Mouse (Mus musculus): ENCODE data around the gene Atl2.

Atl2 gene

GRCm38 (mm10) chr17:79895911-79896423, at the start of gene Atl2:
Gene Atl2, minus strand, starts transcription at chr17:79896123.
- DNase-seq: peak; percentile 96 to 97

- DNase-seq: no peak
These were observed 48.9 kb upstream of the Atl2 start for GRCm38 (mm10) chr17:79944851-79945250.

DNA sequence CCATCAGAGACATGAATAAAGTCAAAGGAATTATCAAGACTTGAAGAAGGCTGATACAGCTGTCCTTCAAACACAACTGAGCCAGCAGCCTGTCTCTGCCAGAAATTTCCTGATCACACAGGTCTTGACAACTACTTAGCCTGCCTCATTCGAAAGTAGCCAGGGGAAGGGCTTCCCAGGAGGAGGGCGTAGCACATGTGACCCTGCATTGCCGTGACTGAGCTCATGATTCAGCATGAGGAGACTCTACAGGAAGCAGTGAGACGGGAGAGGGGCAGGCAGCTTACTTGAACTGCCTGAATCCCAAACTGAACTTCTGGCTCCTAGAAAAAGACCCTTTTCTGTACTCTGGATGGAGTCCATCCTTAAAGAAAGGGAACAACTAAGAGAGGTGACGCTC, 46.5 kb upstream of the Atl2 start:
- DNase-seq: no peak

GRCm38 (mm10) chr17:79939133-79939532, 43.2 kb upstream of the Atl2 start:
- DNase-seq: no peak

GRCm38 (mm10) chr17:79937921-79938601, 42.1 kb upstream of the Atl2 start:
- DNase-seq: no peak

GRCm38 (mm10) chr17:79934370-79934769, 38.4 kb upstream of the Atl2 start:
- DNase-seq: no peak

- no peak for DNase-seq
These were observed 36.9 kb upstream of the Atl2 start for GRCm38 (mm10) chr17:79932676-79933278.

- no peak for DNase-seq
These were observed 31.2 kb upstream of the Atl2 start for GRCm38 (mm10) chr17:79927110-79927509.

GRCm38 (mm10) chr17:79926486-79926885, 30.6 kb upstream of the Atl2 start:
- no peak for DNase-seq

DNA sequence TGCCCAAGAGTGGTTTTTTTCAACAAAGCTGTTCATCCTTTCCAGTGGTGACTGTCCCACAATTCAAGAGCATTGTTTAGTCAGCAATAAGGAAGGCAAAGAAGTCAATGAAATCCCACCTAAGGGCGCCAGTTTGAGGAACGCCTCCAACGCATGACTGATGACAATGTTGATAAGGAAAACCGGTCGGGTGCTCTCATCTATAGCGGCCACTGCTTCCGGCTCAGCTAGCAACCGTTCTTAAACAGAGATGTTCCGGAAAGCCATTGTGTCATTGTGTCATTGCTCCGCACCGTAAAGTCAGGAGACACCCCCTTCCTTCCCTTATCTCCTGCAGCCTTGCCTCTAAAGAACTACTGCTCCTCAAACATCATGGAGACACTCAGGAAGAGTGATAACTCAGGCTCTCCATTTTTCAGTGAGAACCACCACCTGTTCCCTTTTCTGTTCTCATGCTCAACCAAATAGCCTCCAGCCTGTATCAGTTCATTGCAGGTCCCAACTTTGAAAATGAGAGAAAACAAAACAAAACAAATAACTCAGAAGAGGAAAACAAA, 30.0 kb upstream of the Atl2 start:
- no peak for DNase-seq

- no peak for DNase-seq
These were observed 24.4 kb upstream of the Atl2 start for GRCm38 (mm10) chr17:79920355-79920754.

DNA sequence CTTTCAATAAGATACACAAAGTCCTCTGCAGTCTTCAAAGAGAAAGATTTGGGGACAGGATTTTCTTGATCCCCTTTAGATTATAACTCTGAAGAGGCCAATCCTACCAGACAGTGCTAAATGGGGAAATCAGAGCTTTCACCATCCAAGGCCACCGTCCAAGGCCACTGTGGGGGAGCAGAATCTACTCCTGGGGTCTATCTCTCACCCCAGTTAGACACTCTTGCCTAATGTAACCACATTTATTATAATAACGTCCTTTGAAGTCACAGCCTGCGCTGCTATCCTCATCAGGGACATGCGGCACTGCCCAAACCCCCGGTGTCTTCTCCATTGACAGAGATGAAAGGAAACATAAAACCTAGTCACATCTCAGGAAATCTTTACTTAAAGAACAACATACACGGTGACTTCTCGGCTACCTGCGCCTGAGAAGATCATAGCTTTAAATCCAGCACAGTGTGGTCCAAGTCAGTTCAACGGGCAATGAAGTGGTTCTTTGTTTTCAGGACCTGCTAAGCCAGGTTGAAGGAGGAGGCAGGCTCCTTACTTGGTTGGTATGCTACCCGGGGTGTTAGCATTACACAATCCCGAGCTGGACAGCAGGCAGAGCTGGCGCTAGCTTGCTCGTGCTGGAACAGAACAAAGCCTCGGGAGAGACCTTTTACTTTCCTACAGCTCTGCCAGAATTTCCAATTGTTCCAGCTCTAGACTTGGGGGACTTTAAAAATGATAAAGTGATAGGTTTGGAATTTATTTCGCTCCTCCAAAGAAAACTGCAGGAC, 23.8 kb upstream of the Atl2 start:
- peak in 1 of 2 experiments; percentile 30 for DNase-seq

GRCm38 (mm10) chr17:79918484-79919004, 22.6 kb upstream of the Atl2 start:
- DNase-seq: peak in 1 of 2 experiments; percentile 21

GRCm38 (mm10) chr17:79916996-79917395, 21.1 kb upstream of the Atl2 start:
- no peak for DNase-seq

- no peak for DNase-seq
These were observed 16.3 kb upstream of the Atl2 start for GRCm38 (mm10) chr17:79912174-79912573.

DNA sequence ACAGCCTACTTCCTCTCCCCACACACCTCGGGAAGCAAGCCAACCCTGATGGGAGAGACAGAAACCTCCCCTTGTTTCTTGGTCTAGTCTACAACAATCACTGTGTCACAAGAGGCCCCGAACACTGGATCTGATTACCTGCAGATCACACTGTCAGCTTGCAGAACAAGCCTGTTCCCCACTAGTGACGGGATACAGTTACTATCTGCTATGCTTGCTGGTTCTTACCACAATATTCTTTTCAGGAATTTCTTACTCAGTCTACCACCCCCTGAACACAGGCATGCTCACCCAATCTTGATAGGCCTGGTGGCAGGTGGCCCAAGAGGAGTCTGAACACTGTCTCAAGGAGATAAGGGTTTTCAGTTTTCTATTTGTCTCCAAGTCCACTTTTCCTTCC, 15.8 kb upstream of the Atl2 start:
- no peak for DNase-seq

DNA sequence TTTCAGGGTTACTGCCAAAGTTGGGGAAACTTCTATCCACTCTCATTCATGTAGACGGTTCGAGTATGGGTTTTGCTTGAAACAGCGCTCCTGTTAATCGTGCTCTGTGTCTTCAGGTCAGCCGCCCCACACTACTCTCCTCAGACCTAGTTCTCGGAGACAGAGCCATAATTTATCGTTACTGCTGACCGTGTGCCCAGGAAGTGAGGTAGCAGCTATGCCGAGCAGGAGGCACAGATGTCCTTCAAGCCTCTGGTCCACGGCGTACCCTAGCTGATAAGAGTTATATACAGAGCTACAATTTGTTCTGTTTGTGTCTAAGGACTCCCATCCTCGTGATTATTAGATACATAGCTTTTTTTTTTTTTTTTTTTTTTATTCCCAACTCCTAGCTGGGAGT, 13.6 kb upstream of the Atl2 start:
- DNase-seq: no peak

GRCm38 (mm10) chr17:79907698-79908097, 11.8 kb upstream of the Atl2 start:
- DNase-seq: no peak

- DNase-seq: no peak
These were observed 11.0 kb upstream of the Atl2 start for GRCm38 (mm10) chr17:79906791-79907494.

DNA sequence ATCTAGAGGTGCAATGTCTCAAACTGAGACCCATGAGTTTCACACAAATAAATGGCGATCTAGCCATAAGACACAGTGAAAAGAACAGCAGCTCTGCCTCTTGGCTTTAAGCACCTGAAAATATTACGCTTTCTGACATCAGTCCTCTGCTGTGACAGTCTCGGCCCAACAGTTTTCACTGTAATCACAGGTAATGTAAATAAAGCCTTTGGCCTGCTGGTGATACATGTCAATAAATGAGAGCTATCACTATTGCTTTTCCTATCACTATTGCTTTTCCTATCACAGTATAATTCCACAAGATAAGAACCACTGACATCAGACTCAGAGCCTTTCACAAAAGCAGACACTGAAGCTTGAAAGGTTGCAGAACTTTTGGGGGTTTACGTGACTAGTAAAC, 8.7 kb upstream of the Atl2 start:
- no peak for DNase-seq

DNA sequence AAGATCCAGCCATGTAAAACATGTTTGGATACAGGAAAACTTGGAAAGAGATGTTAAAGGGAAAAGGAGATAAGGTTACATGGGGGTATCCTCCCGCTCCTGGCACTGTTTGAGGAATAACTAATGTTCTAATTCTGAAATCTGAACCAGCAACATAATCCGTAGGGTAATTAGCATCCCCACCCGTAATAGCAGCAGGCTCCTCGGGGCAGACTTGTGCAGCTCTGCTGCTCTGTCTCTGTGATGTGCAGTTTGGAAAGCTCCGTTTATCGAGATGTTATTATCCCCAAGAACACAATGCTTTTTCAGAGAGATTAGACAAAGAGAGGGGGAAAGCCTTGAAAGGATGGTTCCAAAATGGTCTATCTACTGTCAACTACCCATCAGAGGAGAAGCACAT, 5.3 kb upstream of the Atl2 start:
- no peak for DNase-seq

GRCm38 (mm10) chr17:79898156-79898746, 2.3 kb upstream of the Atl2 start:
- DNase-seq: no peak
